Mouse (Mus musculus) bone marrow, adult 2 months (tissue): ENCODE results near the gene Fev.

Experiments
- CTCF ChIP-seq: fragments of 200-500 bp; IDR thresholded peaks from 2 replicates; pipeline ENCODE4 v1.5.1; 2011; ENCODE audit warnings: low read length, control low read depth; ENCODE audit not compliant: control insufficient read depth, insufficient read depth
- POLR2A ChIP-seq: fragments of 200-500 bp; IDR thresholded peaks from 2 replicates; pipeline ENCODE4 v1.6.1; 2011; ENCODE audit warnings: low read depth, mild to moderate bottlenecking, control low read depth, low read length, borderline replicate concordance; ENCODE audit not compliant: control insufficient read depth

- no peak for TF ChIP-seq POLR2A
- no peak for TF ChIP-seq CTCF
Measured at GRCm38 (mm10) chr1:74898656-74899431, 13.6 kb upstream of the Fev start.
